Mouse (Mus musculus): ENCODE results near the gene Spock1. TPM values are rescaled to one million over a fixed set of nuclear protein-coding genes. Genes with fewer than 3 reads are reported as not detected.

Gene Spock1
- polyA plus RNA-seq, 1 experiment, result not detected

GRCm38 (mm10) chr13:57837691-57838437 is 70.3 kb downstream of the Spock1 start:
- DNase-seq (ENCODE audit: low read depth in 1 of 2, low spot score in 2 of 2), result no peak
- Histone ChIP-seq H3K36me3 (ENCODE audit: control insufficient read depth, insufficient read depth, low read length) (no peaks in the 10 kb centered on the region), H3K27me3 (ENCODE audit: control insufficient read depth, insufficient read depth, low read length) (no peaks in the 10 kb centered on the region), H3K27ac (ENCODE audit: insufficient read depth, low read length) (no peak overlapping the region), H3K4me3 (ENCODE audit: extremely low read depth, insufficient read depth, insufficient read length) (no peak overlapping the region), H3K4me1 (ENCODE audit: control insufficient read depth, insufficient read depth, insufficient read length) (no peaks in the 10 kb centered on the region)
- no peak for TF ChIP-seq POLR2A (IDR thresholded peaks at IDR 0.05; ENCODE audit: low read depth, low read length)
- no peak for TF ChIP-seq CTCF (IDR thresholded peaks at IDR 0.05; ENCODE audit: extremely low read depth, insufficient read depth, insufficient read length, insufficient replicate concordance)
- 69% methylated on average over 5 of the region's 5 CpGs for WGBS

DNA sequence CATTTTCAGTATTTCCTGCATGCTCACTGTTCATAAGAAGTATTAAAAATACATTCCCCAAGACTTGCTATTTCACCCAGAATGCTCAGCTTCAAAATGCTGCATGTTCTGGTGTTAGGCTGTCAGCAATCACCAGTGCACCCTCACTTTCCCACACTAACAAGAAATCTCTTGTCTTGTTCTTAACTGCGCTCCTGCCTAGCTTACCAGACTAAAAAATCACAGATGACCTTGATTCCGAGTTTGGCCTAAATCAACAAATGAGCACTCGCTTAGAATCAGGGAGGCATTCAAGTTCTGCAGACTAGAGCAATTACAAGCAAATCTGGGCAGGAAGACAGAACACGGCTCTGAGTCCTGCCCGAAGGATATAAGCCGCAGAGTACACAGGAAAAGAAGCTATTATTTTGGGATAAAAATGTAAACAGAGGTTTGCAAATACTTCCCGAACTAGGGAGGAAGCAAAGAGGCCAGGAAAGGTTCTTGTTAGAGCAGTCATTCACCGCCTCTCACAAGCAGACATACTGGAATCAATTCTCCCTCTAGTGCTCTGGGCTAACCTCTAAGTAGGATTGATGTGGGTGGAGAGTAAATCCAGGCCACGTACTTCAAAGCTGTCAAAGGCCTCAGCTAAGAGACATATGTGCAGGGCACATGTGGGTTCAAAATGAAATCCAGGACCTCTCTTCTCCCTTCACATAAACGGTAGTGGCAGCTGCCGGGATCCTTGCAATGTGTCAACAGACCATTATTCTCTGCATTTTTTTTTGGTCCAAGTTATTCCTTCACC is 76.6 kb downstream of the Spock1 start:
- Histone ChIP-seq H3K4me3 (ENCODE audit: extremely low read depth, insufficient read depth, insufficient read length) (no peak overlapping the region), H3K27me3 (ENCODE audit: control insufficient read depth, insufficient read depth, low read length) (no peaks in the 10 kb centered on the region), H3K4me1 (ENCODE audit: control insufficient read depth, insufficient read depth, insufficient read length) (no peaks in the 10 kb centered on the region), H3K27ac (ENCODE audit: insufficient read depth, low read length) (no peak overlapping the region), H3K36me3 (ENCODE audit: control insufficient read depth, insufficient read depth, low read length) (no peaks in the 10 kb centered on the region)
- DNase-seq (ENCODE audit: low read depth in 1 of 2, low spot score in 2 of 2), result no peak
- 71% methylated on average over 11 of the region's 11 CpGs for WGBS
- TF ChIP-seq CTCF (IDR thresholded peaks at IDR 0.05; ENCODE audit: extremely low read depth, insufficient read depth, insufficient read length, insufficient replicate concordance) (no peak), POLR2A (IDR thresholded peaks at IDR 0.05; ENCODE audit: low read depth, low read length) (no peak)

GRCm38 (mm10) chr13:57830896-57831295 is 77.2 kb downstream of the Spock1 start:
- TF ChIP-seq CTCF (IDR thresholded peaks at IDR 0.05; ENCODE audit: extremely low read depth, insufficient read depth, insufficient read length, insufficient replicate concordance) (no peak), POLR2A (IDR thresholded peaks at IDR 0.05; ENCODE audit: low read depth, low read length) (no peak)
- no peak for DNase-seq (ENCODE audit: low read depth in 1 of 2, low spot score in 2 of 2)
- WGBS, result 93% methylated on average over 7 of the region's 7 CpGs
- H3K4me1 ChIP-seq (ENCODE audit: control insufficient read depth, insufficient read depth, insufficient read length), result no peaks in the 10 kb centered on the region
- no peak overlapping the region for H3K4me3 ChIP-seq (ENCODE audit: extremely low read depth, insufficient read depth, insufficient read length)
- H3K27ac ChIP-seq (ENCODE audit: insufficient read depth, low read length), result no peak overlapping the region
- no peaks in the 10 kb centered on the region for H3K27me3 ChIP-seq (ENCODE audit: control insufficient read depth, insufficient read depth, low read length)
- H3K36me3 ChIP-seq (ENCODE audit: control insufficient read depth, insufficient read depth, low read length), result no peaks in the 10 kb centered on the region

DNA sequence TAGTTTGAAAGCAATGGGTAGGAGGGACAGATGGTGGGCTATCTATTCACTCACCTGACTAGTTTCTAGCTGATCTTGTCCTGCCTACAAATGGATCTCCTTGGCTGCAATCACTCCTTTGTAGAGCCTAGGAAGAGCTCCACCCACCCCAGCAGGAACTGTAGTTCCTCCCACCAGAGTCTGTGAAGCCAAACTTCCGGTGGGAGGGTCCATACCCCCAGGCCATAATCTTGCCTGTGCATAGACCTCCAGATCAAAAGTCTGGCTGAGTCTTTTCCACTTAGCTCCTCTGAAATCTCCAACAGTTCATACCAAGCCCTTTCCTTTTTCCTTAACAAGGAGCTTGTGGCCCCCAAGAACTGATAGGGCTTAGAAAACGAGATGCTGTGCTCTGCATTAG is 78.0 kb downstream of the Spock1 start:
- 39% methylated on average over 2 of the region's 2 CpGs for WGBS
- H3K27me3 ChIP-seq (ENCODE audit: control insufficient read depth, insufficient read depth, low read length), result no peaks in the 10 kb centered on the region
- TF ChIP-seq CTCF (IDR thresholded peaks at IDR 0.05; ENCODE audit: extremely low read depth, insufficient read depth, insufficient read length, insufficient replicate concordance) (no peak), POLR2A (IDR thresholded peaks at IDR 0.05; ENCODE audit: low read depth, low read length) (no peak)

GRCm38 (mm10) chr13:57816276-57816675 is 91.9 kb downstream of the Spock1 start:
- DNase-seq (ENCODE audit: low read depth in 1 of 2, low spot score in 2 of 2), result no peak
- Histone ChIP-seq H3K4me3 (ENCODE audit: extremely low read depth, insufficient read depth, insufficient read length) (no peak overlapping the region), H3K36me3 (ENCODE audit: control insufficient read depth, insufficient read depth, low read length) (no peaks in the 10 kb centered on the region), H3K4me1 (ENCODE audit: control insufficient read depth, insufficient read depth, insufficient read length) (no peaks in the 10 kb centered on the region), H3K27ac (ENCODE audit: insufficient read depth, low read length) (no peak overlapping the region), H3K27me3 (ENCODE audit: control insufficient read depth, insufficient read depth, low read length) (no peaks in the 10 kb centered on the region)
- TF ChIP-seq POLR2A (IDR thresholded peaks at IDR 0.05; ENCODE audit: low read depth, low read length) (no peak), CTCF (IDR thresholded peaks at IDR 0.05; ENCODE audit: extremely low read depth, insufficient read depth, insufficient read length, insufficient replicate concordance) (no peak)
- WGBS, result 91% methylated on average over 11 of the region's 11 CpGs

More for the DNA sequence above, 78.0 kb downstream of the Spock1 start:
- Histone ChIP-seq H3K27ac (ENCODE audit: insufficient read depth, low read length) (no peak overlapping the region), H3K36me3 (ENCODE audit: control insufficient read depth, insufficient read depth, low read length) (no peaks in the 10 kb centered on the region), H3K4me1 (ENCODE audit: control insufficient read depth, insufficient read depth, insufficient read length) (no peaks in the 10 kb centered on the region), H3K4me3 (ENCODE audit: extremely low read depth, insufficient read depth, insufficient read length) (no peak overlapping the region)
- DNase-seq (ENCODE audit: low read depth in 1 of 2, low spot score in 2 of 2), result no peak

DNA sequence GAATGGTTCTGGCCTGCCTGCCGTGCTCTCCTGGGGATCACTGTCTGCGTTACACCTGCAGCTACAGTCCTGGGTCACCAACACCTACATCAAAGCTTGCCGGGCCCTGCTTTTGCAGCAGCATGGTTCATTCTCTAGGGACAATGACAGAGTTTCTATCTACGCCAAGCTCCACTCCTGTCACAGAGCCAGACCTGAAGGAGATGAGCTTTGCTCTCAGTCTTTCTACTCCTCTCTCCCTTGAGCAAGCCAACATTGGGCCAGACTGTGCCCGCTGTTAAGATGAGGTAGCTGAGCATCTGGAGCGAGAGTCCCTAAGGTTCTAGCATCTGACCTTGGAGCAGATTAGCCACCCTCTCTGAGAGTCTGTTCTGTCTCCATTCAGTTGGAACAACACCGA is 95.5 kb downstream of the Spock1 start:
- H3K4me3 ChIP-seq (ENCODE audit: extremely low read depth, insufficient read depth, insufficient read length), result no peak overlapping the region
- no peak for DNase-seq (ENCODE audit: low read depth in 1 of 2, low spot score in 2 of 2)
- no peaks in the 10 kb centered on the region for H3K4me1 ChIP-seq (ENCODE audit: control insufficient read depth, insufficient read depth, insufficient read length)
- H3K27me3 ChIP-seq (ENCODE audit: control insufficient read depth, insufficient read depth, low read length), result no peaks in the 10 kb centered on the region
- H3K27ac ChIP-seq (ENCODE audit: insufficient read depth, low read length), result no peak overlapping the region
- TF ChIP-seq CTCF (IDR thresholded peaks at IDR 0.05; ENCODE audit: extremely low read depth, insufficient read depth, insufficient read length, insufficient replicate concordance) (no peak), POLR2A (IDR thresholded peaks at IDR 0.05; ENCODE audit: low read depth, low read length) (no peak)
- 88% methylated on average over 7 of the region's 7 CpGs for WGBS
- no peaks in the 10 kb centered on the region for H3K36me3 ChIP-seq (ENCODE audit: control insufficient read depth, insufficient read depth, low read length)

Measured in spleen, adult 2 months (tissue).